Mouse (Mus musculus) brain, embryonic 14.5 days (tissue): Measurements from ENCODE around the gene Idnk. TPM values are rescaled to one million over a fixed set of nuclear protein-coding genes. Genes with fewer than 3 reads are reported as not detected.

Experiments used
- DNase-seq: peaks from one replicate; pipeline ENCODE4 v3.0.0-alpha.2; 2011; ENCODE audit warnings: low read depth
- CTCF ChIP-seq: fragments of 200-500 bp; IDR thresholded peaks from 2 replicates; pipeline ENCODE4 v1.5.1; 2012; ENCODE audit warnings: inconsistent platforms, mild to moderate bottlenecking, moderate library complexity, borderline replicate concordance; ENCODE audit not compliant: insufficient read depth, insufficient read length; ENCODE audit errors: extremely low read depth
- POLR2A ChIP-seq: fragments of 200-500 bp; IDR thresholded peaks from 2 replicates; pipeline ENCODE4 v1.6.1; 2012; ENCODE audit warnings: mild to moderate bottlenecking, inconsistent platforms, borderline replicate concordance; ENCODE audit not compliant: poor library complexity, insufficient read depth, insufficient read length, severe bottlenecking; ENCODE audit errors: extremely low read depth
- polyA plus RNA-seq: library from polyadenylated mRNA; depleted of rRNA; stranded (reverse); fragments of >200 nt; gene quantifications from 2 replicates; pipeline ENCODE4 v1.2.3, GENCODE M21; 2012; rRNA removed

Idnk gene
- polyA plus RNA-seq: 29.3 and 31.0 TPM in 2 replicates

DNA sequence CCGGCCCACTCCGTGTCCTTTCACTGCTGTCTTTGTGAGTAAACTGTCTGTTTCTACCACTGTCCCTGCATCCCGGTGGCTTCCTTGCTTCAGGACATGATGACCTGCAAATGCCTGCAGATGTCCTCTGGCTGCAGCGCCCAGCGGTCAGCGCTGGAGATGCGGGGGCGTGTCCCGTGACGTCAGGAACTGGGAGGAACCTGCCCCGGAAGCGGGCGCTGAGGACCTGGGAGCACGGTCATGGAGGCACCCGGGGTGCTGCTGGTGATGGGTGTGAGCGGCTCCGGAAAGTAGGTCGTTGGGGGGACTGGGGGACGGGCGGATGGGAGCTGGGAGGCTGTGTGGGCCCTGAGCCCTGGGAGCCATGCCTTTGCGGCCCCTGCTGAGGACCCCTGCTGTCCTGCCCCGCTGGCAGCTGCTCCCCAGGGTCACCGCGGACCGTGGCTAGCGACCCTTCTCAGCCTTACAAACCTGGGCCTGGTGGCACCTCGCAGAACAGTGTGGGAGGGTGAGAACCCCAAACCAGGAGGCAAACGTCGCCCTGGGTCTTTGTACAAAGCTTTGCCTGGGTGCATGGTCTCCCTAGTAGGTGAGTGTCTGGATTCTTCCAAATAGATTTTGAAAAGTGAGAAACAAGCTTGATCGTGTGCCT, at the start of gene Idnk:
Idnk (plus strand) TSS at position 203 of the 652 bp plus-strand sequence.
- DNase-seq: peak; percentile 92
- peak; percentile 41; the same call in 1 of the 2 replicates for TF ChIP-seq POLR2A
- TF ChIP-seq CTCF: peak; percentile 53

DNA sequence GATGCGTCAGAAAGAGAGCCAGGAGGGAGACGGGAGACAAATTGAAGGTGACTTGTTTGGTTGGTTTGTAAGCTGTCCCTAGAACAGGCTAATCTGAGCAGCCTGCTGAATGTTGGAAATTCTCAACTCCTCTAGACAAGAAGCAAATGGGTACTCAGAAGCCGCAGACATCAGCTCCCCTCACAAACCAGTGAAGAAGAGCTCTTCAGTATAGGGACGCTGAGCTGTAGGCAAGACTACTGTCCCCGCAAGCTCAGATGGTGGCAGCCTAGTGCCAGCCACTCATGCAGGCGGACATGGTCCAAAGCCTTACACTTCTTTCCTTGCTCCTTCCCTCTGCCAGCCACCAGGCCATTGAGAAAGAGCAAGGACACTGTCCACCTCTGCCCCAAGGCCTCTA, 46.1 kb upstream of the Idnk start:
- no peak for DNase-seq
- TF ChIP-seq CTCF (no peak), POLR2A (no peak)

DNA sequence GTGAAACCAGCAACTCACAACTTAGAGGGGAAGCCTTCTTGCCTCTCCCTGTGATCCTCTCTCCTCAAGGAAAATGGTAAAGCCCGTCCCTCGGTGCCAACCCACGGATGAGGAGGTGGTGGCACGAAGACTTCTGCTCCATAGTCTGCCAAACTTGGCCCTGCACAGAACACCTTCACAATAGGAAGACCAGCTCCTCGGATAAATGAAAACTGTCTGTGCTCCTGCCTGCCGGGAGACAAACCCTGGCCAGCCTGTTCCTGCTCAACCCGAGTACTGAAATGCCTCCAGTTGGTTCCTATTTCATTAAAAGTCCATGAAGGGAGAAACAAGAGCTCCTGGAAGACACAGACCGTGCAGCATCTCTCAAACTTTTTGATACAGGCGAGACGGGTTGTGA, 45.3 kb upstream of the Idnk start:
- DNase-seq: no peak
- no peak for TF ChIP-seq CTCF
- no peak for TF ChIP-seq POLR2A

DNA sequence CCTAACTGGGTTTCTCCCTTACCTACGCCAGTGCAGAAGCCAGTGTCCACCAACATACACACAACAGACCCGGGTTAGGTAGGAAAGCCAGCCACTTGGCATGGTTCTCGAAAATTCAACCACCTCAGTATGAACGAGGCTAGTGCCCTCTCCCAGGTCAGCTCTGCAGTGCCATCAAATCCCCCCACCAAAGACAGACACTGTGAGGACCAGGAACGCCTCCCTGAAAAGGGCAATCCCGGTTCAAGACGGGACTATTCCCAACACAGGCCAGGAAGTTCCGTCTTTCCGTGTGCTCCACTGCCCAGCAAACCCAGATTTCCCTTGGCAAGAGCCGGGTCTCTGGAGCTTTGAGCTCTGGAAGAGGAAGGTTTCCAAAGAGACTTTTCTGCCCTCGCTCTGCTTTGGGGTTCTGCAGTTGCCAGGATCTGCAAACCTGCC, 44.8 kb upstream of the Idnk start:
- DNase-seq: no peak
- TF ChIP-seq POLR2A: no peak
- TF ChIP-seq CTCF: no peak

DNA sequence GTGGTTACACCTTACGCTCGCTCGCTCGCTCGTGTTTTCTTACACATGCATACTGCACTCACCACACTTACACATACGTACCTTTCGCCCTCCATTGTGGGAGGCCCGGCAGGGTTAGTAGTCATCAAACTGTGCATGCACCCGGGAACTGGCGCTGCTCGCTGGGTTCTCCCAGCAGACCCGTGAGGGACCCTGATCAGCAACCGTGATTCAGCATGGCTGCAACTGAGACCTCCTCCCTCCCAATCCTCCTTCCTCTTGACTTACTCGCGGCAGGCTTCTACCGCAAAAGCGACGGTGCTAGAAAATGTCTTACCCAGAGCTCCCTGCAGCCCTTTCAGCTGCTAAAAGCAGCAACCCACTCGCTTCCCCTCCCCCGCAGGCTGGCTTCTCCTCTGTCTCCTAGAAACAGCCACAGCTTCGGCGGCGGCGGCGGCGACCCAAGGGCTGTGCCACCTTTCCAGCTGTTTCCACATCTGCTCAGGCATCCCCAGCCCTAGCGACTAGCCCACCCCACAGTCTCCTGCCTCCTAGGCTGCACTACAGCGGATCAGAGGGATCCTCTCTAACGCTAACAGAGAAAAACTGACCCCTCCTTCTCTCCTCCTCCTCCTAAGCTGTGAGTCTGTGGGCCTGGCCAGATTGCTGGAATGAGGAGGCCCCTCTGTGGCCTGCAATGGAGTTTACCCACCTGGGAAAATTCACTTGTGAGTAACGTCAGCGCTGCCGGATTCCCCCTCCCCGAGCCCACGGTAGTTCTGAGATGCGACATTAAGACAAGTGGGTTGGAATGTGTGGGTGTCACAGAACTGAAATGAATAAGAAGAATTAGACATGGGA, 44.2 kb upstream of the Idnk start, which contains the start of gene Klhl3:
Klhl3 (minus strand) TSS at position 532 of the 840 bp plus-strand sequence.
- TF ChIP-seq CTCF (peak; percentile 51; the same call in 1 of the 2 replicates), POLR2A (0 out of 2 replicates have a peak, but pooled peaks have one; percentile 18)
- DNase-seq: peak; percentile 90

DNA sequence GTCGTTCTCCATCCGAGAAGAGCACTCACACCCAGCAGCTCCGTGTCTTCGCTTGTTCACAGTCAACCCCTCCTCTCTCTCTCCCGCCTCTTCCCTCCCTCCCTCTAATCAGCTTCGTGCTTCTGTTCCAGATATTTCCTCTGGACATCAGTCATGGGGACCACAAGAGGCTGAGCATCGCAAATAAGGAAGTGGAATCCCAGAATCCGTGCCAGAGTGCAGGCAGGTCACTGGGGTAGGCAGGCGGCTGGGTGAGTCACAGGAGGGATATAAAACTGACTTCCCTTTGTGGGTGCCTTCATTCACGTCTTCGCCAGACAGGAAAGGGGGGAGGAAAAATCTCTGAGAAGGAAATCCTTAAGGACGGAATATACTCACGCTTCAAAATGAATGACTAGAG, 42.2 kb upstream of the Idnk start:
- DNase-seq: no peak
- TF ChIP-seq POLR2A (no peak), CTCF (no peak)

DNA sequence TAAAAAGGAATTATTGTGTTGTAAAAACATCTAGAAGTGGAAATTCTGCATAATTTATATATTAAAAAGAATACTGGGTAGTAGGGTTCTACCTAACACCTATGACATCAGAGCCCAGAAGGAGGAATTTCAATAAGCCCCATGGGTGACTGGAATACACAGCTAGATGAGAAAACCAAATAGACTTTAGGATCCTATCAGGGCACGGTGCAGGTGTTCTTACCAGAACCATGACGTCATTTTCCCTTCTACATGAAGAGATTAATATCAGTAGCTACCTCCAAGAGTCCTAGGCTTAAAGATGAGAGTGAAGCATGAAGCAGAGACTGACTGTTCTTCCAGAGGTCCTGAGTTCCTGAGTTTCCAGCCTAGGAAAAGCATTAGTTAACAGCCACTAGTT, 40.6 kb upstream of the Idnk start:
- no peak for DNase-seq
- TF ChIP-seq POLR2A: no peak
- TF ChIP-seq CTCF: no peak

DNA sequence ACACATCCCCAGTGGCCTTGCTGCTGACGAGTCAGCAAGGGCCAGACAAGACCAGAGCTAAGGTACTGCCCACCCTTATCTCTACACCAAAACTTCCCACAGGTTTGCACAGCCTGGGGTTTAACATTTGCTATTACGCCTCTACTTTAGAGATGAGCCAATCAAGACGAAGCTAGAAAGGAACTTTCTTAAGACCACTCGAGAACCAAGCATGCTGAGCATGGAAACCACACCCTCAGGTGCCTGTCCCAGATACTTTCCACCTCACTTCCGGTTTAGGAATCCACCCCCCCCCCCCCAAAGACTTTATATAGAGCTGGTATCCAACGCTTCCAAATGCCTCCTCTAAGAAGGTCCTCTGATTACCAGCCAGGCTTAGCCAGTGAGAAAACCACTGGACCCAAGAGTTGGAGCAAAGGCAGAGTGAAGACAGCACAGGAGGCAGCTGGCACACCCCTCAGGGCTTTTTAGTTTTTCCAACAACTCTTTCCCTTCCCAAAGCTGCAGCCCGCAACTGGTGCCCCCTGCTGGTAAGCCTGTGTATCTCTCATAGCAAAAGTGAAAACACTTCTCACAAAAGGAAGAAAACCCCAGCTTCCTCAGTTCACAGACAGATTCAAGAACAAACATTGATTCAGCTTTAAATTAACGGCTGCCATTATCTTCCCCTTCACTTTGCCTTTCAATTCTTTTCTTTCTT, 40.0 kb upstream of the Idnk start:
- peak; percentile 61; the same call in 1 of the 2 replicates for TF ChIP-seq CTCF
- no peak for TF ChIP-seq POLR2A
- DNase-seq: no peak

DNA sequence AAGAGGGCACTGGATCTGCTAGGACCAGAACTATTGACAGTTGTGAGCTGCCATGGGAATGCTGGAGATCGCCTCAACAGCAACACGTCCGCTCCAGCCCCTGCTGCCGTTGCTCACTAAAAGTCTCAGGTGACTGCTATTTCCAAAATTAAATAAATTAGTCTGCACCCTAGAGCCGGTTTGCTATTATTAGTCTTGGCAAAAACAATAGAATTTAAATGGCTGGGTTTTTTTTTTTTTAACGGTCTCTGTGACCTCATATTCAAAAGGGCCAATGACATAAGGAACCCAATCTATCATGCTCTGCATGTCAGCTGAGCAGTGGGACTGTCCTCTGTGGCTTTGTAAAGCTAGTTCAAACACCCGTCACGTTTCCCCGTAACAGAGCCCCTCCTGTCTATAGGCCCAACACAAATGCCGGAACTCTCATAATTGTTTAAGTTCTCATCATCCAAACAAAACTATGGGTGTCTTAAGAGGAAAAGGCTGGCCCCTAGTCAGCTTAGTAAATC, 34.6 kb upstream of the Idnk start:
- no peak for DNase-seq
- TF ChIP-seq POLR2A: no peak
- no peak for TF ChIP-seq CTCF

DNA sequence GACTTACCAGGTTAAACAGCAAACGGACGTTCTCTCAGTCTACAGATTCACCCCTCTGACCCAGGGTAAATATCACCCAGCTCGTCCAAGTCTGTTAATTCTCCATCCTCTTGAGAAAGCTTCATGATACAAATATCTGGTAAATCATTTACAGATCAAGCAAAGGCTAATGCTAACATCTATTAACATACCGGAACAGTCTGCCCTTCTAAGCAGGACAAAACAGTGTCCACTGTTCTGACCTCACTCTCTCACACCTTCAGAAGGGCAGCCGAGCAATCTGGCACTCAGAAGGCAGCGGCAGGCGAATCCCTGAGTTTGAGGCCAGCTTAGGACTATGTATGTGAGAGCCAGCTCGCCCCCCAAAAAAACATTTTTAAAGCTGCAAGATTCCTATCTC, 34.1 kb upstream of the Idnk start:
- no peak for DNase-seq
- TF ChIP-seq POLR2A (no peak), CTCF (no peak)

DNA sequence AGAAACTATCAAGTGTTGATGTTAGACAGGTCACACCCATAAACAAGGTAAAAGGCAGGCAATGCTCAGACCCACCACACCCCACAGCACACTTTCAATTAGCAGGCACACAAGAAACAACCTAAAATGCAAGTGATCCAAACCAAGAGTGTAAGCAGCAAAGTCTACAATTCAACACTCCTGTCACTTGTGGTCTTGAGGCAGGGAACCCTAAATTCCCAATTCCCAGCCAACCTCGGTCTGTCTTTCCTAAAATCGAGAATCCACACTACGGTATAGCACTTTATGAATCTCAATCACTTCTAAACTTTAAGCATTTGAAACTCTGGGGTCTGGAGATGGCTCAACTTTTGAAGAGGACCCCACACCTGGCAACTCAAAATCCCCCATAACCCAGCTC, 33.2 kb upstream of the Idnk start:
- no peak for TF ChIP-seq CTCF
- no peak for TF ChIP-seq POLR2A
- DNase-seq: no peak
